Mouse (Mus musculus): ENCODE measurements at regions not wholly inside any gene's neighbourhood (a gene's known extent, or its start where the extent isn't known, plus 50 kb on each side); places are given as distances from the start of the nearest gene placed in this dataset.

GRCm38 (mm10) chr10:45916928-45917327, 339.3 kb downstream of the Hace1 start:
- TF ChIP-seq POLR2A (IDR thresholded peaks at IDR 0.05; ENCODE audit: control insufficient read depth, extremely low read depth, insufficient read depth, low read length, poor library complexity) (no peak), CTCF (IDR thresholded peaks at IDR 0.05; ENCODE audit: borderline replicate concordance, control insufficient read depth, extremely low read depth, insufficient read depth, low read length, poor library complexity) (no peak)
